Mouse (Mus musculus) thymus, adult 2 months (tissue): ENCODE measurements around the gene Itpripl1. TPM values are rescaled to one million over a fixed set of nuclear protein-coding genes. Genes with fewer than 3 reads are reported as not detected.
"Not testable (repeated sequence)": the region's sequence is repeated elsewhere in the genome, so short reads cannot be mapped to it uniquely, and the experiment has no call there.

Source experiments
- DNase-seq: peaks from one replicate; pipeline ENCODE4 v3.0.0; 2021
- H3K27ac ChIP-seq: fragments of 200-500 bp; 2 replicates; pipeline ENCODE4 v1.5.1; 2012; ENCODE audit warnings: low read length, control low read depth; ENCODE audit not compliant: control insufficient read depth, insufficient read depth
- H3K27me3 ChIP-seq: fragments of 200-500 bp; 2 replicates; pipeline ENCODE4 v1.6.1; 2012; ENCODE audit warnings: mild to moderate bottlenecking, low read length, moderate library complexity, mixed read lengths; ENCODE audit not compliant: control insufficient read depth, insufficient read depth
- H3K36me3 ChIP-seq: fragments of 200-500 bp; 2 replicates; pipeline ENCODE4 v1.6.1; 2012; ENCODE audit warnings: mild to moderate bottlenecking, low read length, moderate library complexity; ENCODE audit not compliant: control insufficient read depth, insufficient read depth
- H3K4me1 ChIP-seq: fragments of 200-500 bp; replicated peaks from 2 replicates; pipeline ENCODE4 v1.6.1; 2012; ENCODE audit warnings: low read length; ENCODE audit not compliant: control insufficient read depth, insufficient read depth
- H3K4me3 ChIP-seq: fragments of 200-500 bp; 2 replicates; pipeline ENCODE4 v1.5.1; 2012; ENCODE audit warnings: mild to moderate bottlenecking, low read length, control low read depth, moderate library complexity; ENCODE audit not compliant: control insufficient read depth, insufficient read depth
- CTCF ChIP-seq: fragments of 200-500 bp; IDR thresholded peaks from 2 replicates; pipeline ENCODE4 v1.5.1; 2012; ENCODE audit warnings: mild to moderate bottlenecking, control low read depth, low read length, moderate library complexity, borderline replicate concordance; ENCODE audit not compliant: control insufficient read depth, poor library complexity, insufficient read depth; ENCODE audit errors: extremely low read depth
- POLR2A ChIP-seq: fragments of 200-500 bp; IDR thresholded peaks from 2 replicates; pipeline ENCODE4 v1.6.1; 2012; ENCODE audit warnings: mild to moderate bottlenecking, low read length, control low read depth, moderate library complexity; ENCODE audit not compliant: control insufficient read depth, poor library complexity, insufficient read depth; ENCODE audit errors: extremely low read depth
- WGBS: fragments of 180-500 bp; shearing (Covaris S2); methylation state at CpG from one replicate; pipeline ENCODE4 v1.1.7; 2018; 5-methylcytosine and 5-hydroxymethylcytosine counted together
- polyA plus RNA-seq: library from polyadenylated mRNA; depleted of rRNA; stranded (reverse); fragments of >200 nt; gene quantifications from 2 replicates; pipeline ENCODE4 v1.2.3, GENCODE M21; 2012; rRNA removed

Itpripl1 gene
- polyA plus RNA-seq = 24.6 and 25.4 TPM in 2 replicates

GRCm38 (mm10) chr2:127143158-127144063 lies at the start of gene Itpripl1:
Gene Itpripl1 (minus strand): TSS chr2:127143442.
- no peaks in the 10 kb centered on the region; the same call in 1 of the 2 replicates for H3K36me3 ChIP-seq
- peaks cover 15% of the 10 kb centered on the region for H3K4me1 ChIP-seq
- peak within 1 kb of the TSS; percentile 22; the same call in 1 of the 2 replicates for H3K27ac ChIP-seq
- DNase-seq = peak; percentile 77
- TF ChIP-seq CTCF (no peak), POLR2A (0 out of 2 replicates have a peak, but pooled peaks have one; percentile 51)
- peak within 1 kb of the TSS; percentile 98 for H3K4me3 ChIP-seq
- WGBS = 5% methylated on average over 31 of the region's 31 CpGs
- no peaks in the 10 kb centered on the region for H3K27me3 ChIP-seq

GRCm38 (mm10) chr2:127189574-127189973 lies 46.3 kb upstream of the Itpripl1 start:
- no peak for DNase-seq
- Histone ChIP-seq H3K27me3 (no peaks in the 10 kb centered on the region), H3K4me1 (no peaks in the 10 kb centered on the region), H3K27ac (no peak overlapping the region), H3K36me3 (no peaks in the 10 kb centered on the region), H3K4me3 (no peak overlapping the region)
- no peak for TF ChIP-seq POLR2A
- no peak for TF ChIP-seq CTCF

GRCm38 (mm10) chr2:127182598-127183381 lies 39.5 kb upstream of the Itpripl1 start:
- WGBS = 6% methylated on average over 17 of the region's 17 CpGs
- no peaks in the 10 kb centered on the region for H3K36me3 ChIP-seq
- H3K4me3 ChIP-seq = peak overlapping the region; percentile 65
- H3K27me3 ChIP-seq = no peaks in the 10 kb centered on the region
- DNase-seq = peak; percentile 69
- peak overlapping the region; percentile 87 for H3K27ac ChIP-seq
- 0 out of 2 replicates have a peak, but pooled peaks cover 3% of the 10 kb centered on the region for H3K4me1 ChIP-seq
- TF ChIP-seq CTCF (no peak), POLR2A (no peak)

- H3K27me3 ChIP-seq, H3K4me1 ChIP-seq, H3K36me3 ChIP-seq, H3K27ac ChIP-seq, H3K4me3 ChIP-seq: not testable (repeated sequence)
- DNase-seq = peak; percentile 21
- 15% methylated on average over 1 of the region's 1 CpGs for WGBS
Observed at GRCm38 (mm10) chr2:127166261-127166660, 23.0 kb upstream of the Itpripl1 start.

- DNase-seq = no peak
Observed at GRCm38 (mm10) chr2:127165675-127166074, 22.4 kb upstream of the Itpripl1 start.

GRCm38 (mm10) chr2:127145699-127146098 lies 2.5 kb upstream of the Itpripl1 start:
- DNase-seq = no peak
- no peak overlapping the region for H3K4me3 ChIP-seq
- H3K27me3 ChIP-seq = no peaks in the 10 kb centered on the region
- WGBS = 93% methylated on average over 3 of the region's 3 CpGs
- no peak for TF ChIP-seq CTCF
- TF ChIP-seq POLR2A = no peak
- H3K4me1 ChIP-seq = peaks cover 13% of the 10 kb centered on the region
- H3K27ac ChIP-seq = no peak overlapping the region
- no peaks in the 10 kb centered on the region for H3K36me3 ChIP-seq

More at GRCm38 (mm10) chr2:127165675-127166074, 22.4 kb upstream of the Itpripl1 start:
- WGBS = 68% methylated on average over 4 of the region's 4 CpGs
- H3K36me3 ChIP-seq = no peaks in the 10 kb centered on the region
- no peak overlapping the region for H3K4me3 ChIP-seq
- no peaks in the 10 kb centered on the region for H3K4me1 ChIP-seq
- TF ChIP-seq CTCF (no peak), POLR2A (no peak)
- no peaks in the 10 kb centered on the region for H3K27me3 ChIP-seq
- H3K27ac ChIP-seq = no peak overlapping the region
